Mouse (Mus musculus) liver, embryonic 16.5 days (tissue): ENCODE measurements around the gene Zc3hav1. TPM values are rescaled to one million over a fixed set of nuclear protein-coding genes. Genes with fewer than 3 reads are reported as not detected.
"Not testable (repeated sequence)": the region's sequence is repeated elsewhere in the genome, so short reads cannot be mapped to it uniquely, and the experiment has no call there.

ENCODE experiments used
- ATAC-seq: fragments of 200-750 bp; cut with Nextera tagmentation; 2 replicates; pipeline ENCODE4 v1.8.0; 2017; ENCODE audit warnings: low read depth, mild to moderate bottlenecking, moderate number of reproducible peaks, moderate library complexity
- H3K27ac ChIP-seq: fragments of 300-500 bp; sonication (generic); 2 replicates; pipeline ENCODE4 v1.5.1; 2014; ENCODE audit warnings: mild to moderate bottlenecking, low read length
- H3K27me3 ChIP-seq: fragments of 300-500 bp; sonication (generic); 2 replicates; pipeline ENCODE4 v1.6.1; 2014; ENCODE audit warnings: low read depth, low read length, mixed read lengths; ENCODE audit not compliant: control insufficient read depth, insufficient read depth
- H3K36me3 ChIP-seq: fragments of 300-500 bp; sonication (generic); 2 replicates; pipeline ENCODE4 v1.6.1; 2014; ENCODE audit warnings: mild to moderate bottlenecking; ENCODE audit not compliant: control insufficient read depth, insufficient read depth
- H3K4me1 ChIP-seq: fragments of 300-500 bp; sonication (generic); 2 replicates; pipeline ENCODE4 v1.6.1; 2014; ENCODE audit warnings: low read depth, low read length, mixed read lengths; ENCODE audit not compliant: control insufficient read depth
- H3K4me2 ChIP-seq: fragments of 300-500 bp; sonication (generic); 2 replicates; pipeline ENCODE4 v1.6.1; 2014; ENCODE audit warnings: low read depth, low read length, mixed read lengths
- H3K4me3 ChIP-seq: fragments of 300-500 bp; sonication (generic); 2 replicates; pipeline ENCODE4 v1.5.1; 2014; ENCODE audit warnings: low read depth, mild to moderate bottlenecking, low read length
- H3K9ac ChIP-seq: fragments of 300-500 bp; sonication (generic); 2 replicates; pipeline ENCODE4 v1.6.1; 2014; ENCODE audit warnings: low read depth, low read length
- H3K9me3 ChIP-seq: fragments of 300-500 bp; sonication (generic); replicated peaks from 2 replicates; pipeline ENCODE4 v1.6.1; 2016; ENCODE audit warnings: low read length; ENCODE audit not compliant: control insufficient read depth
- WGBS: fragments of 180-500 bp; shearing (Covaris S2); extraction: QIAGEN DNeasy Blood & Tissue Kit; methylation state at CpG from one replicate; pipeline ENCODE4 v1.1.7; 2014; ENCODE audit not compliant: insufficient replicate concordance; 5-methylcytosine and 5-hydroxymethylcytosine counted together
- polyA plus RNA-seq: library from polyadenylated mRNA; unstranded; fragments of >200 nt; fragmentation: Nextera tagmentation; extraction: Ambion mirVana; gene quantifications from 2 replicates; pipeline ENCODE4 v1.2.1, GENCODE M21; 2015

The Zc3hav1 gene
- polyA plus RNA-seq, 1 experiment from 2014 or later = 22.3 TPM

DNA sequence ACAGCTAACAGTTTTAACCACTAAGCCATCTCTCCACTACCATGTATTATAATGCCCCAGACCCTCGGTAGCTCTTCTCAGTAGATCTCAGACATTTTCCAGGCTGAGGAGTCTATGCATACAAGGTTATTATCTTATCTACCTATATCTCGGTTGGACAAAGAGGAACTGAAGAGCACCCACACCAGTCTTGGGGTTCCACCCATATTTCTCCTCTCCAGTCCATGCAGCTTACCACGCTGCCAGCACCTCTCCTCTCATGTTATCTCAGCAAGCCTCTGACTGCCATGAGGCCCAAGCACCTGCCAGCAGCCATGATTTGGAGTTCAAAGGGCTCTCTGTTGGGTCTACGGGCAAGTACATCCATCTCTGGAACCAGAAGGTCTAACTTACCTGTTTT, 6.7 kb upstream of the Zc3hav1 start:
- 35% methylated on average over 4 of the region's 4 CpGs for WGBS
- ATAC-seq = no peak
- peak overlapping the region; percentile 35 for H3K27ac ChIP-seq

DNA sequence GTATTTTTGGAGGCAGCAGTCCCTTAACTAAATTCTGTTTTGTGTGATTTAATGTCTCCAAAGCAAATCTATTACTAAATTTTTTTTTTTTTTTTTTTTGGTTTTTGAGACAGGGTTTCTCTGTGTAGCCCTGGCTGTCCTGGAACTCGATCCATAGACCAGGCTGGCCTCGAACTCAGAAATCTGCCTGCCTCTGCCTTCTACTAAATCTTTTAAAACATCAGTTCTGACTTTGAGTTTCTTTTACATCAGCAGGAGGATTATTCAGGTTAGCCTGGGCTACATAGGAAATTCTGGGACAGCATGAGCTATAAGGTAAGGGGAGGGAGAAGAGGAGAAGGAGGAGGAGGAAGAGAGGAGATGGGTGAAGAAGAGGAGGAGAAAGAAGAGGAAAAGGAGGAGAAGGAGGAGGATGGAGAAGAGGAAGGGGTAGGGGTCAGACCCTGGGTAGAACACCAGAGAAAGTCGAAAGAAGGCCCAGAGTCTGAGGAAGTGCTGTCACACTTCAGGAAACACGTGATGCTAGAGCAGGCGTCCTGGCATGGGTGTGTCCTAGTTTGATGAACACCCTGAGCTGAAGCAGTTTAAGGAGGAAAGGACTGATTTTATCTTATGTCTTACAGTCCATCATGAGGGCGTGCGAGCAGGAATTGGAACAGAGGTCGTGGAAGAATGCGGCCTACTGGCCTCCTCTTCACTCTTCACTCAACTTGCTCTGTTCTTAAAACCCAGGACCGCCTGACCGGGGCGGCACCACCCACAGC, 5.5 kb upstream of the Zc3hav1 start:
- 43% methylated on average over 12 of the region's 12 CpGs for WGBS
- Histone ChIP-seq H3K27ac (peak overlapping the region; percentile 9), H3K9ac (no peak overlapping the region), H3K4me2 (peak overlapping the region; percentile 19; the same call in 1 of the 2 replicates), H3K4me1 (peaks cover 44% of the 10 kb centered on the region), H3K9me3 (no peaks in the 10 kb centered on the region), H3K36me3 (no peaks in the 10 kb centered on the region), H3K4me3 (no peak overlapping the region), H3K27me3 (no peaks in the 10 kb centered on the region)
- peak; percentile 92 for ATAC-seq

More for the DNA sequence above, 6.7 kb upstream of the Zc3hav1 start:
- Histone ChIP-seq H3K36me3 (no peaks in the 10 kb centered on the region), H3K4me3 (no peak overlapping the region), H3K4me2 (no peak overlapping the region), H3K9ac (peak overlapping the region; percentile 35), H3K4me1 (peaks cover 33% of the 10 kb centered on the region), H3K9me3 (no peaks in the 10 kb centered on the region), H3K27me3 (no peaks in the 10 kb centered on the region)

DNA sequence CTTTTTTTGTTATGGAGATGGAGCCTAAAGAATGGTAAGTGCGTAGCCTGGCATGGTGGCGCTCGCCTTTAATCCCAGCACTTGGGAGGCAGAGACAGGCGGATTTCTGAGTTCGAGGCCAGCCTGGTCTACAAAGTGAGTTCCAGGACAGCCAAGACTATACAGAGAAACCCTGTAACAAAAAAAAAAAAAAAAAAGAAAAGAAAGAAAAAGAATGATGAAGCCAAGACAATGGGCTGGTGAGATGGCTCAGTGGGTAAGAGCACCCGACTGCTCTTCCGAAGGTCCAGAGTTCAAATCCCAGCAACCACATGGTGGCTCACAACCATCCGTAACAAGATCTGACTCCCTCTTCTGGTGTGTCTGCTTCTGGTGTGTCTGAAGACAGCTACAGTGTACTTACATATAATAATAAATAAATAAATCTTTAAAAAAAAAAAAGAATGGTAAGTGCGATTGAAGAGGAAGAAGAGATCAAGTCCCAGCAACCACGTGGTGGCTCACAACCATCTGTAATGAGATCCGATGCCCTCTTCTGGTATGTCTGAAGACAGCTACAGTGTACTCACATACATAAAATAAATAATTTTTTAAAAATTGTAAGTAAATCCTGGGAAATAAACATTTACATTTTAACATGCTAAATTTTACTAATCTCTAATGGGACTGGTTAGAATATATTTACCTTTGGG, 4.8 kb upstream of the Zc3hav1 start:
- H3K27ac ChIP-seq, H3K9ac ChIP-seq, H3K36me3 ChIP-seq, H3K27me3 ChIP-seq, H3K4me3 ChIP-seq, H3K4me2 ChIP-seq, ATAC-seq, H3K9me3 ChIP-seq: not testable (repeated sequence)
- H3K4me1 ChIP-seq = peaks cover 46% of the 10 kb centered on the region
- 80% methylated on average over 10 of the region's 11 CpGs for WGBS

DNA sequence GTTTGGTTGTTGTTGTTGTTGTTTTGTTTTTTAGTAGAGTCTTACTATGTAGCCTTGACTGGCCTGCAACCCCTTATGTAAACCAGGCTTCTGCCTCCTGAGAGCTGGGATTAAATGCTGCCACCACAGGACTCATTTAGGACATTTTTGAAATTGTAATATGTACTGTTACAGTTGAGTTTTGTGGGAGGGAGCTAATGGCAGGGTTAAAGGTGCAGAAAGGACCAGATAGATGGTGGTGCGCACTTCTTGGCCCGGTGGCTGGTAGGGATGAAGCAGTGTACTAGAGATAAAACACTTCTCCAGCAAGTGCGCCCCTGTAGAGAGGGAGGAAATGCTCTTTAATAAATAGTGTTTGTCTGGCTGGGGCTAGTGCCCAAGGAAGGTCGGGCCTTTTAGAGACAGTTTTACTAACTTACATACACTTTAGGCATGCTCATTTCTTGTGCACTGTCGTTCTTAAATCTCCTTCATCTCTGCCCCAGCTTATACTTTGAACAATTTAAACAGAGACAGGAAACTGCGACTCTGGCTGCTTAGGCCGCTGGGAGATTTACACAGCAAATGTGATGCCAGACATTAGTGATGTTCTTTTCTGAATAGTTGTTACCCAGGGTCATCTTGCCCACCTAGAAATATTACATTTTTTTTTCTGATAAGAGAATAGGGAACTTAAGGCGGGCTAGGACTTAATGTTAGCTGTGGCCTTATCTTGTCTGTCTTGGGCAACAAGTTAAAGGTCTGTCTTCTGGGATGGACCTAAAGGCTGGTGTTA, 4.0 kb upstream of the Zc3hav1 start:
- H3K4me1 ChIP-seq = peaks cover 46% of the 10 kb centered on the region
- no peak overlapping the region for H3K4me3 ChIP-seq
- H3K9me3 ChIP-seq = no peaks in the 10 kb centered on the region
- H3K27ac ChIP-seq = peak overlapping the region; percentile 51
- H3K4me2 ChIP-seq = no peak overlapping the region
- no peaks in the 10 kb centered on the region for H3K27me3 ChIP-seq
- ATAC-seq = no peak
- WGBS = 38% methylated on average over 8 of the region's 8 CpGs
- no peaks in the 10 kb centered on the region for H3K36me3 ChIP-seq
- no peak overlapping the region for H3K9ac ChIP-seq

- 50% methylated on average over 5 of the region's 5 CpGs for WGBS
- no peak overlapping the region for H3K27ac ChIP-seq
Observed at GRCm38 (mm10) chr6:38357603-38358252, 3.3 kb upstream of the Zc3hav1 start.

GRCm38 (mm10) chr6:38356661-38357433, 2.4 kb upstream of the Zc3hav1 start:
- Histone ChIP-seq H3K27ac (0 out of 2 replicates have a peak overlapping the region, but pooled peaks have one; percentile 28), H3K4me1 (peaks cover 47% of the 10 kb centered on the region)
- WGBS = 77% methylated on average over 15 of the region's 15 CpGs
- H3K36me3 ChIP-seq, H3K9ac ChIP-seq, H3K27me3 ChIP-seq, H3K9me3 ChIP-seq, H3K4me2 ChIP-seq, H3K4me3 ChIP-seq, ATAC-seq: not testable (repeated sequence)

More at GRCm38 (mm10) chr6:38357603-38358252, 3.3 kb upstream of the Zc3hav1 start:
- no peaks in the 10 kb centered on the region for H3K9me3 ChIP-seq
- no peak overlapping the region for H3K4me2 ChIP-seq
- ATAC-seq = no peak
- no peaks in the 10 kb centered on the region for H3K36me3 ChIP-seq
- H3K4me3 ChIP-seq = no peak overlapping the region
- H3K27me3 ChIP-seq = no peaks in the 10 kb centered on the region
- H3K9ac ChIP-seq = no peak overlapping the region
- H3K4me1 ChIP-seq = peaks cover 46% of the 10 kb centered on the region

- H3K9ac ChIP-seq = peak overlapping the region; percentile 96; the same call in 1 of the 2 replicates
- no peaks in the 10 kb centered on the region; the same call in 1 of the 2 replicates for H3K36me3 ChIP-seq
- WGBS = 39% methylated on average over 7 of the region's 7 CpGs
- peak overlapping the region; percentile 100; the same call in 1 of the 2 replicates for H3K27ac ChIP-seq
- H3K4me2 ChIP-seq = peak overlapping the region; percentile 76
- peaks cover 48% of the 10 kb centered on the region for H3K4me1 ChIP-seq
- no peaks in the 10 kb centered on the region for H3K9me3 ChIP-seq
- ATAC-seq = no peak
- no peaks in the 10 kb centered on the region for H3K27me3 ChIP-seq
- peak overlapping the region; percentile 91 for H3K4me3 ChIP-seq
Observed at GRCm38 (mm10) chr6:38355862-38356261, 1.5 kb upstream of the Zc3hav1 start.

DNA sequence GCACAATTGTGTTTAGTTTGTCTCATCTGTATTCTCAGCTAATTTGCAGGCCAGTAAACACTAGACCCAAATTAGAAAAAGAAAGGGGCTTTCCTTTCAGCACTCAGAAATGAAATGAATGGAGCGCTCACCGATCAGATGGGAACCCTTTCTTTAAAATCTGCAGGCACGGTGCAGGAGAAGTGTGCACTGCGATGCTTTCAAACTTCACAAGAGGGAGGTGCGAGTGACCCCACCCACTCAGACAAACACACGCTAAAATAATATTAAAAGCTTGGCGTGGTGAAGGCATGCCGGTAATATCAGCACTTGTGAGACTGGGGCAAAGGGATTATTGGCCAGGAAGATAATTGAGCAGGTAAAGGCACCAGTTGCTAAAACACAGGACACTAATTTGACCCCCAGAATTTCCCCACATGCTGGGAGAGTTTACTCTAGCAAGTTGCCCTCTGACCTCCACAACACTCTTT, 986 bp upstream of the Zc3hav1 start:
- ATAC-seq = no peak
- Histone ChIP-seq H3K27me3 (no peaks in the 10 kb centered on the region), H3K36me3 (no peaks in the 10 kb centered on the region; the same call in 1 of the 2 replicates), H3K9ac (peak overlapping the region; percentile 96), H3K27ac (peak overlapping the region; percentile 100), H3K4me3 (peak overlapping the region; percentile 91), H3K9me3 (no peaks in the 10 kb centered on the region), H3K4me2 (peak overlapping the region; percentile 76), H3K4me1 (peaks cover 47% of the 10 kb centered on the region)
- WGBS = 10% methylated on average over 8 of the region's 8 CpGs
